Mouse (Mus musculus): ENCODE measurements around the gene Alkbh2.

Gene Alkbh2

DNA sequence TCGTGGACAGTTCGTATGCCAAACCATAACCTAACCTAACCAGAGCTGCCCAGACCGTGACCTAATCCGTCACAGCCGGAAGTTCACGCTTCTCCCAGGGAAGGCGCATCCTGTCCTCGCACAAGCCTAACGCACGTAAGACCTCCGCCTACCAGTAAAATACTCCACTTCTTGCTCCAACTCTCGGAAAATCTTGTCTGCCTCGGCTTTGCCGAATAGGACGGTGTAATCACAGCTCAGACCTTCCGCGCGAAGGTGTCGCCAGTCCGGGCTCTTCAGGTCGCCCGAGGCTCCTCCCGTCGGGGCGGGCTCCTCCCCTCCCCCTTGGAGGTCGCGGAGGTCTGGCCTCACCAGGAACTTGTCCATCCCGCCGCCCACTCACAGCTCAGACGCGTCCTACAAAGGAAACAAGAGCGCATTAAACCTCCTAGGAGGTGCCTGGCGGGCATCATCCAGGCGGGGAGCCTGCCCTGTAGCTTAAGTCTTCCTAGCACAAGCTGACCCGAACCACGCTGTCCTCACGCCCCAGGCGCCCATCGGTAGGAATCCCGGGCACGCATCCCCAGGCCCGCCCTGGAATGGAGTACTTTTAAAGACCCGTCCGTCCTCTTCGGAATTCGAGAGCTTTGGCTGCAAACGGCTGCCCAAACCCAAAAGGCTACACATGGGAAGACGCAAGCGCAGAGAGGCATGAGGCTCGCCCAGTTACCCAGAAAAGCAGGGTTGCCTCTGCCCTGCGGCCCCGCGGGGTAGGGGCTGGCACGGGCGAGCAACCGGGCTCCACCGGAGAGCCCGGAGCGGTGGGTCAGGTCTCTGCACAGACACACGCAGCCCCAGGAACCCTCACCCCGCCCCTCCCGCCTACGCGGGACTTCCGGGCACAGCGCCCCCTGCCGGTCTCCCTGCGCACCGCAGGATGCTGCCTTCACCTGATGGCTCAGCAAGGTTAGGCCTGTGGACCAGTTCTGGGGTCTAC lies at the start of gene Alkbh2:
TSS of gene Alkbh2 (minus strand) at position 845 of the 976 bp plus-strand sequence.
- DNase-seq (ENCODE audit: low spot score), result peak; percentile 86

- DNase-seq (ENCODE audit: low spot score), result no peak
Measured at GRCm38 (mm10) chr5:114176548-114177400, 48.8 kb upstream of the Alkbh2 start.

DNA sequence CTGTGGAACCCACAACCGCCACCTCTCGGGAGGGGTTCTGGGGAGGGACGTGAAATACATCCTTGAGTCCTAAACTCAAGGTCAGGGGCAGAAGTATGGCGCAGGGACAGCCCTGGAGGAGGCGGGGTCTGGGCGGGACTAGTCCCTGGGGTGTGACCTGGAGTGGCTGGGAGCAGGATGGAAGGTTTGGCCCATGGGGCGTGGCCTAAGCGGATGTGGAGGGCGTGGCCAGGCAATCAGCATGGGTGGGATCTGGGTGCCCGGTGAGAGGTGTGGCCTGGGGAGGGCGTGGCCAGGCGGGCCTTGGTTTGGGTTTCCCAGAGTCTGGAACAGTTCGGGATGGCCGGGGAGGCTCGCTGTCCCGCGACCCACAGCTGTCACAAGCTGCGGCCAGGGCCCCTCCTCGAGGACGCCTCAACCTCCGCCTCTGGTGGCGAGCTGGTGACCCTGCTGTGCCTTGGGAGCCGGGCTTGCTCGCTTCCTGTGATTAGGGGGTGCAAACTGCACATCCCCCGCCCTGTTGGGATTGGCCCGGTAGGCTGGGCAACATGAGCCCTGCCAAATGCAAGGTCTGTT lies 47.7 kb upstream of the Alkbh2 start:
- DNase-seq (ENCODE audit: low spot score), result peak; percentile 95

DNA sequence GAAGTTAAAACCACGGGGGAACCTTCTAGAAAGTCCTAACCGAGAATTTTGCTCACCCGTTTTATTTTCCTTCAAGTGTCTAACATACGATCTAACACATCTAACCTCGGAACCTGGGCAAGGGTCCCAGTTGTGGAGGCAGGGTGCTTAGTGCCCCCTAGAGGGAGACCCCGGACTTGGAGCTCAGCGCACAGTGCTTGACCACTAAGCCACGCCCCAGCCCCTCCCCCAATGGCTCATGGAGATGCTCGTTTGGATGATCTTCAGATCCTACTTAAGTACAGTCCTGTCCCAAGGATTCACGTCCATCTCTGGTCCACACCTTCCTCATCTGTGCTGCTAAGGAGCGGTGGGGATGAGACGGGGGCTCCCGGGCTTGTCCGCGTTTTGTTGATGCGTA lies 46.6 kb upstream of the Alkbh2 start:
- DNase-seq (ENCODE audit: low spot score), result peak; percentile 70

GRCm38 (mm10) chr5:114173877-114174581 lies 46.0 kb upstream of the Alkbh2 start:
- DNase-seq (ENCODE audit: low spot score), result no peak

DNA sequence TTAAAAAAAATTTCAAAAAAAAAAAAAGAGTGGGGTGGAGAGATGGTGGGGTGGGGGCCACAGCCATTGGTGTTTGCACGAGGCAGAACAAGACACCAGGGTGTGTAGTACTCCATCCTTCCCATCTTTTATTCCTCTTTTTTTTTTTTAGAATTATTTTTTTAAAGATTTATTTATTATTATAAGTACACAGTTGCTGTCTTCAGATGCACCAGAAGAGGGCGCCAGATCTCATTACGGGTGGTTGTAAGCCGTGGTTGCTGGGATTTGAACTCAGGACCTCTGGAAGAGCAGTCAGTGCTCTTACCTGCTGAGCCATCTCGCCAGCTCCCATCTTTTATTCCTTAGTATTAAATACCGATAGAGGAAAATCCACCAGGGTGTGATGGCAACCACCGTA lies 45.4 kb upstream of the Alkbh2 start:
- DNase-seq (ENCODE audit: low spot score), result no peak

DNA sequence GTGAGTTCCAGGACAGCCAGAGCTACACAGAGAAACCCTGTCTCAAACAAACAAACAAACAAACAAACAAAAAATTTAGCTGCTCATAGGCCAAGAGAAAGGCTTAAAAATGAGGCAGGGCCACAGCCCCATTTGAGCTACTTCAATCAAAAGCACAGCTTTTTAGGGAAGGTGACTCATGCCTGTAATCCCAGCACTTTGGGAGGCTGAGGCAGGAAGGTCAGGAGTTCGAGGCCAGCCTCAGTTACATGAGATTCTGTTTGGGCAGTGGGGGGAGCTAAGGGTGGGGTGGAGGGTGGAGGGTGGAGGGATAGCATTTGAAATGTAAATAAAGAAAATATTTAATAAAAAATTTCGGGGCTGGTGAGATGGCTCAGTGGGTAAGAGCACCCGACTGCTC lies 44.9 kb upstream of the Alkbh2 start:
- DNase-seq (ENCODE audit: low spot score), result no peak

DNA sequence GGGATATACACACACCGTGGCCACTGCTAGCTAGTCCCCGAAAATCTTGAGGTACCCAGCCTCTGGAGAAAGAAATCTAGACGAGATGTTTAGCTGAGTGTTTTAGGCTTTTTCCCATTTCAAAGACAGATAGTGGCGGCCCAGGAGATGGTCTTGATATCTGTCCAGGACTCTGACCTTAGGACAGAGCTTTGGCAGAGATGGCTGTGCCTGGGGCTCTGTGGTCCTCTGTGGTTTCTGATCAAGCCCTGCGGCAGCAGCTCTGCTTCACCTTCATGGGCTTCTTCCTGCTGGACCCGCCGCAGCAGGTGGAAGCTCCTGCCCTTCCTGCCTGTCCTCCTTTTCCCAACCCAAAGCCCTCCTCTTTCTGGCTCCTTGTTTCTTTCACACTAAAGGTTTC lies 42.3 kb upstream of the Alkbh2 start:
- DNase-seq (ENCODE audit: low spot score), result no peak

DNA sequence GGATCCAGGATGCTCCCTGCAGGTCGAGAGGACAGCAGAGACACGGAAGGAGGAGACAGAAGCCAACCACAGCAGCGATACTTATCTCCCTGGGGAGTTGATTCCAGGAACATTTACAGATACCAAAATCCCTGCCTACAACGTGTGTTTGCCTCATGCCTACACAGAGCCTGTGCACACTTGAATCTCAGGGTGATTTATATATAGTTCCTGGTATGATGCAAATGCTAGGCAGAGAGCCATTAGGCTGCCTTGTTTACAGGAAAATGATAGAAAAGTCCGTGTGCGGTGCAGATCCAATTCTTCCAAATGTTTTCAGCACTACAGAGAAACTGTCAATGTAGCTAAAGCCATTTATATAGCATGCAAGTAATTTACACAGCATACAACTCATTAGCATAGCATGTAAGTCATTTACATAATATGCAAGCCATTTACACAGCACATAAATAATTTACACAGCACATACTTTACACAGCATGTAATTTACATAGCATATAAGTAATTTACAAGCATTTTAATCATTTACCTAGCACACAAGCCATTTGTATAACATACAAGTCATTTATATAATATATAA lies 35.2 kb upstream of the Alkbh2 start:
- no peak for DNase-seq (ENCODE audit: low spot score)

- DNase-seq (ENCODE audit: low spot score), result no peak
Measured at GRCm38 (mm10) chr5:114162106-114162815, 34.2 kb upstream of the Alkbh2 start.

DNA sequence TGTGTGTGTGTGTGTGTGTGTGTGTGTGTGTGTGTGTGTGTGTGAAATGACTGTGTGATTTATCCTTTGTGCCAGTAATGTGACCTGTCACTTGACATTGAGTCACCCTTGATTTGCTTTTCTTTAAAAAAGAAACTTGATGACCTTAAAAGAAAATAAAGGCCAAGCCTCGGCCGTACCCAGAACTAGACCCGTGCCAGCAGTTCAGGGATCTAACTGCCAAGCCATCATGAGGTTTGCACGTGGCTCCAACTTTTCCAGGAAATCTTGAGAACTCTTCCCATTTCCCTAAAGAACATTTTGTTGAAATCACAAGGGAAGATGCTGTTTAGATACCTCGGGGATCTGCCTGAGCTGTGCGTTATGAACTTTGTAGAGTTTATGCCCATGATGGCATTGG lies 33.4 kb upstream of the Alkbh2 start:
- DNase-seq (ENCODE audit: low spot score), result no peak

DNA sequence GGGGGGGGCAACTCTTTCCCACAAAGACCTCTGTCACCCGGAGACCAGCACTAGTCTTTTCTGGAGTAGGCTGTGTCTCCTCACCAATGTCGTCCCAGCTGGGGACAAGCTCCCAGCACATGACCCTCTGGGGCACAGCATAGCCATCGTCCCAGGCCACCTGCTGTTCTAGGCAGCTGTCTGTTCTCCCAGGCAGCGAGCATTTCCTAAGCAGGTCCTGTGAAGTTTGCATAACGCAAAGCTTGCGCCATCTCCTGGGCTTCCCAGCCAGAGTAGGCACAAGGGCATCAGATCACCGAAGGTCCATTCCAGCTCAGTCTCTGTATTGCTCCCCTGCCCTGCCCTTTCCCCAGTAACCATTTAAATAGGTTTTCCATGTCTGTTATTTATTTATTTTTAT lies 29.2 kb upstream of the Alkbh2 start:
- no peak for DNase-seq (ENCODE audit: low spot score)

GRCm38 (mm10) chr5:114155168-114155933 lies 27.3 kb upstream of the Alkbh2 start:
- DNase-seq (ENCODE audit: low spot score), result no peak

DNA sequence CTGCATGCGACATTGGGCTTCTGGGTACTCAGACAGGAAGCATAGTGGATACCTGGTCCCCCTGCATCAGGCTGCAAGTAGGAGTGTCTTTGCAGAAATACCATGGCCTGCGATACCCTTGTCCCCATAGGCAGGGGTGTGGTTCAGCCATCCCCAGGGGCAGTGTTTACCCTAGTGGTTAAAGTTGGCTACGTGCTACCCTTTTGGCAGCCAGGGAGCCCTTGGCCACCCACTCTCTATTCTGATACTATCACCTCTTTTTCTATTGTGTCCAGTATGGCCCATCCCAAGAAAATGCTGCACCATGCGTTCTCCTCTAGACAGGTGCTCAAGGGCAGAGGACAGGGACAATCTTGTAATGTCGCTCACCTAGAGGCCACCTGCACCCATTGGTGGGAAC lies 26.7 kb upstream of the Alkbh2 start:
- no peak for DNase-seq (ENCODE audit: low spot score)

DNA sequence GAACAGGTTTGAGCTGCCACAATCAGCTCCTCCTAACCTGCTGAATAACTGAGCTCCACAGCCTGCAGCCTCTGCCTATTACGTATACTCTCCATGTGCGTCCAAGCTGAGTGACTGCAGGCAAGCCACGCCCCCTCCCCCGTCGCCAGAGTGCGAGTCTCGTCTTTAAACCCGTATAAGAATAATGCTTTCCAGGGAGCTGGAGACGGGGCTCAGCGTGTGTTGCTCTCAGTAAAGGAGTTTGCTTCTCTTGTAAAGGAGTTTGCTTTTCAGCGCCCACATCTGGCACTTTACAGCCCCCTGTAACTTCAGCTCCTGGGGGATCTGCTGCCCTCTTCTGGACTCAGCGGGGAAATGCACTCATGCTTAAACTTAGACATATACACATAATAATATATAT lies 25.5 kb upstream of the Alkbh2 start:
- no peak for DNase-seq (ENCODE audit: low spot score)

DNA sequence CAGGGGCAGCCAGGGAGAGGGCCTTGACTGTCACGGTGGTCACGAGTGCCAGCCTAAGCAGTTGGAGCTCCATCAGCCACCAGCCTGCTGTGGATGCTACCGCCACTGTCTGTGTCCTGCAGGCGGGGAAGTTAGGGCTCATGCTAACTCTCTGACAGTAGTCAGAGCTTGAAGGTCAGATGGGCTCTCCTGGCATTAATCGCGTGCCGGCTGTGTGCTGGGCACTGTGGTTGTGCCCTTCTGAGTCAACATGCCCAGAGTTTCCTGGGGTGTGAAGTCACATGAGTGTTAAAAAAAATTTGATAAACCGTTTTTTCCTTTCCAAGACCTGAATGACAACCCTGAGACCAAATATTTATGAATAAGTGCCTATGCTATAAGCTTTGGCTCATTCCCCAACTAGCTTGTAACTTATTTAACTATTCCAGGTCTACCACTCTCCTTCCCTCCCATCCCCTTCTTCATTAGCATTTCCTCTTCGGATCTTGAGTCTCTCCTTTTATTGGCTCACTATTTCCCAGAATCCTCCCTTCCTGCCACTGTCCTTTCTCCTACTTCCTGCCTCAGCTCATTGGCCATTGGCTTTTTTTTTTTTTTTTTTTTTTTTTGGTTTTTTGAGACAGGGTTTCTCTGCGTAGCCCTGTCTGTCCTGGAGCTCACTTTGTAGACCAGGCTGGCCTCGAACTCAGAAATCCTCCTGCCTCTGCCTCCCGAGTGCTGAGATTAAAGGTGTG lies 24.5 kb upstream of the Alkbh2 start:
- no peak for DNase-seq (ENCODE audit: low spot score)

DNA sequence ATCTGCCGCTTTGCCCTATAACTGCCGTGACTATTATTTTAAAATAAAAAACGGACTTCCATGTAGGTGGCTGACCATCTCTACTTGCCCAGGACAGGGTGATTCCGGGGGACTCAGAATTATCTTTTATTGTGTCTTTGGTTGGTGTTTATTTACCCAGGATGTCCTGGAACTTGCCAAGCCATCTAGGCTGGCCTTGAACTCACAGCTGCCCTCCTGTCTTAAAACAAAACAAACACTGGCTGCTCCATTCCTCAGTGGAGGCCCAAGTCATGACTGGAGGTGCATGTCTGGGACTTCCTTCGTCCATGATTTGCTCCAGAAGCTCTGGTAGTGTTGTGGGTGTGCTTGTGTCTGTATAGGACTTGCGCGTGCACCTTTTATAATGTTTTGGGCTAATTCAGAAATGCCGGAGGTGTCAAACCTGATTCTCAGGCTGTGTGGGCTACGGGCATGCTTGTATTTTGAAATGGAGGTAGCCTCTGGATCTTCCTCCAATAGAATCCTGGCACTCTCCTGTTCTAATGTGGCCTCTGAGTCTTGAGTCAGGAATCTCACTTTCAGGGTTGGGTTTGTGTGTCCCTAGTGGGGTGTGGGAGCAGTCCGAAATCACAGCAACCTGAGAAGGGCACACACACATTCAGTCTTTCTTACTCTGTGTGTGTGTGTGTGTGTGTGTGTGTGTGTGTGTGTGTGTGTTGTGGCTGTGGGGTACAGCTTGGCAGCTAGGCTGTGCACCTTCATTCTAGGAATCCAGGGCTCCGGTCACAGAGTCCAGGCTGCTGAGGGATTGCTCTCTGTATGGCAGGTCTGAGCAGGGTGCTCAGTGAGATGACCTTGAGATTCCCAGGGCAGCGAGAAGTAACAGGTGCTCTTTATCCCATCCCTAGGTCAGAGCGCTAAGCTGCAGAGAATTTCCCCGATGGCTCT lies 19.3 kb upstream of the Alkbh2 start:
- DNase-seq (ENCODE audit: low spot score), result no peak

Data from testis, postnatal 14 days (tissue).